Mouse (Mus musculus) ES-Bruce4 (cell line): ENCODE data around the gene Gm21860.
"Not testable (repeated sequence)": the region's sequence is repeated elsewhere in the genome, so short reads cannot be mapped to it uniquely, and the experiment has no call there.

Experiments
- CTCF ChIP-seq: IDR thresholded peaks from one replicate; pipeline ENCODE4 v1.8.1; 2011; ENCODE audit warnings: low read depth, low read length
- POLR2A ChIP-seq: IDR thresholded peaks from one replicate; pipeline ENCODE4 v1.8.1; 2011; ENCODE audit warnings: low read length; ENCODE audit not compliant: insufficient read depth

DNA sequence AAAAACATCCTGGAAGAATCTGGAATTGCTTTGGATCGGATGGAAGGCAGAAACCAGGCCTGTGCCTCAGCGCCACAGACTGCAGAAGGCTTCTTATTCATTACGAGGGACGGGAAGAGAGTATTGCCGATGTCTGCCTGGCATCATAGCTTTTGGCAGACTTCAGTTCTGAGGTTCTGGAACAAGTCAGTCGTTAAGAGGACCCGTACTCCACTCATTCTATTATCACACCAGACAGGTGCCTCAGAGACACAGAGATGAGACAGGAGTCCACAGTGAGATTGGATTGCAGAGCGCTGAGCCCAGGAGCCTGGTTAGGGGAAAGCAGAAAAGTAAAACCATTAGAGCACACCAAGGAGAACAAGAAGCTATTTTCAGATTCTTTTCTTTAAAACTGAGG lies at the start of gene Gm21860:
- TF ChIP-seq CTCF, POLR2A: not testable (repeated sequence)
